Mouse (Mus musculus) stomach, postnatal 0 days (tissue): ENCODE measurements at regions not wholly inside any gene's neighbourhood (a gene's known extent, or its start where the extent isn't known, plus 50 kb on each side); places are given as distances from the start of the nearest gene placed in this dataset.

Experiments
- CTCF ChIP-seq: IDR thresholded peaks from 2 replicates; pipeline ENCODE4 v1.5.1; 2016; ENCODE audit warnings: antibody characterized with exemption, low read depth, mild to moderate bottlenecking, moderate library complexity
- EP300 ChIP-seq: optimal IDR thresholded peaks from 2 replicates; pipeline ENCODE3; 2016; ENCODE audit warnings: antibody characterized with exemption

- TF ChIP-seq EP300 (no peak), CTCF (no peak)
Observed at GRCm38 (mm10) chr12:31157890-31158289, 82.7 kb upstream of the Gm6993 start.
